Mouse (Mus musculus) thymus, adult 2 months (tissue): ENCODE measurements around the gene Tjp1.

Source experiments
- CTCF ChIP-seq: fragments of 200-500 bp; IDR thresholded peaks from 2 replicates; pipeline ENCODE4 v1.5.1; 2012; ENCODE audit warnings: mild to moderate bottlenecking, control low read depth, low read length, moderate library complexity, borderline replicate concordance; ENCODE audit not compliant: control insufficient read depth, poor library complexity, insufficient read depth; ENCODE audit errors: extremely low read depth
- POLR2A ChIP-seq: fragments of 200-500 bp; IDR thresholded peaks from 2 replicates; pipeline ENCODE4 v1.6.1; 2012; ENCODE audit warnings: mild to moderate bottlenecking, low read length, control low read depth, moderate library complexity; ENCODE audit not compliant: control insufficient read depth, poor library complexity, insufficient read depth; ENCODE audit errors: extremely low read depth

DNA sequence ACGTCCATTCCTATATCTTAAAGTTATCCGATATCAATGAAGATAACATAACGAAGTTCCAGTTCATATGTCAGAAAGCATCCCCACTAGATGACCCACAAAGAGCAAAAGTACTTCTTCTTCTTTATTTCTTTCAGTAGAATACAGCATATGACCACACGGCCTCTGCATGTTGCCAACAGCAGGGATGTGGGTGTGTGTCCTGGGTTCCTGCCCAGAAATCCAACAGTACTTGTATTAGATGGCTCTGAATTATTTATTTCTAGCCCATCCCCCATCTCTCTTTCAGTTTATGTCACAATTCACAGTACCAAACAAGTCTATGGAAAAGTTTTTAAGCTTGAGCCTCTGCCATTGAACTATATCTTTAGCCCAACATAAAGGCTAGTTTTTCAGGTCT lies 43.1 kb upstream of the Tjp1 start:
- TF ChIP-seq CTCF (no peak), POLR2A (no peak)
